Mouse (Mus musculus) myocyte (in vitro differentiated cells): Measurements from ENCODE around the gene Atat1.

Experiments
- POLR2A ChIP-seq: IDR thresholded peaks from one replicate; pipeline ENCODE4 v1.6.1; 2011; ENCODE audit warnings: low read depth, mild to moderate bottlenecking, control low read depth, moderate library complexity; ENCODE audit not compliant: insufficient read length
- USF1 ChIP-seq: IDR thresholded peaks from one replicate; pipeline ENCODE4 v1.6.1; 2011; ENCODE audit warnings: low read depth, mild to moderate bottlenecking, control low read depth, moderate library complexity

GRCm38 (mm10) chr17:35896781-35897643 lies 12.9 kb downstream of the Atat1 start, which contains the start of gene 2310061I04Rik:
- TF ChIP-seq USF1 (no peak), POLR2A (peak; percentile 56)
